Mouse (Mus musculus): ENCODE results near the gene Ttc7. TPM values are rescaled to one million over a fixed set of nuclear protein-coding genes. Genes with fewer than 3 reads are reported as not detected.

The Ttc7 gene
- polyA plus RNA-seq, 1 experiment from 2014 or later, result 61.6 TPM

- peaks cover 4% of the 10 kb centered on the region; the same call in 1 of the 2 replicates for H3K36me3 ChIP-seq (ENCODE audit: inconsistent target)
- no peak overlapping the region for H3K4me3 ChIP-seq (ENCODE audit: inconsistent target)
- H3K27ac ChIP-seq, result peak overlapping the region; percentile 74
- H3K79me2 ChIP-seq (ENCODE audit: inconsistent target), result no peaks in the 10 kb centered on the region
- 75% methylated on average over 10 of the region's 10 CpGs for WGBS (ENCODE audit: missing documents)
Observed at GRCm38 (mm10) chr17:87379821-87380220, 97.1 kb downstream of the Ttc7 start.

DNA sequence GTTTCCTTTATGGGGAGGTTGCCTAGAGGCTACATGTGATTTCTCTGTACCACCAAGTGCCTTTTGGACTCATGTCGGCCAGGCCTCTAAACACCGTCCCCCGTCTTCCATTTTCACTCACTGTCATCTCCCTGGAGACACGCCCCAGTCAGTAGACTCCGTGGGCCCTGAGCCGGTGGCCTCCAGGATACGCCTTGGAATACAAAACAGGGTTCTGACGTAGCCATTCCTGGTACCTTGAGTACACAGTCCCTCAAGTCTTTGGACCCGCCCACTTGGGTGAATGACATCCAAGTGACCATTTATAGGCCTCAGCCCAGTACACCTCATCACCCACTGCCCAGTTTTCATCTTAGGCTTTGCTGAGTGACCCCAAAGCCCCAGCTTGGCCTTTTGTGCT, 98.0 kb downstream of the Ttc7 start:
- Histone ChIP-seq H3K27ac (no peak overlapping the region), H3K36me3 (ENCODE audit: inconsistent target) (peaks cover 4% of the 10 kb centered on the region; the same call in 1 of the 2 replicates), H3K4me3 (ENCODE audit: inconsistent target) (no peak overlapping the region), H3K79me2 (ENCODE audit: inconsistent target) (no peaks in the 10 kb centered on the region)
- WGBS (ENCODE audit: missing documents), result 94% methylated on average over 6 of the region's 9 CpGs

- Histone ChIP-seq H3K27ac (no peak overlapping the region), H3K36me3 (ENCODE audit: inconsistent target) (no peaks in the 10 kb centered on the region), H3K79me2 (ENCODE audit: inconsistent target) (no peaks in the 10 kb centered on the region), H3K4me3 (ENCODE audit: inconsistent target) (no peak overlapping the region)
- WGBS (ENCODE audit: missing documents), result 82% methylated on average over 3 of the region's 3 CpGs
Observed at GRCm38 (mm10) chr17:87385835-87386234, 103.1 kb downstream of the Ttc7 start.

DNA sequence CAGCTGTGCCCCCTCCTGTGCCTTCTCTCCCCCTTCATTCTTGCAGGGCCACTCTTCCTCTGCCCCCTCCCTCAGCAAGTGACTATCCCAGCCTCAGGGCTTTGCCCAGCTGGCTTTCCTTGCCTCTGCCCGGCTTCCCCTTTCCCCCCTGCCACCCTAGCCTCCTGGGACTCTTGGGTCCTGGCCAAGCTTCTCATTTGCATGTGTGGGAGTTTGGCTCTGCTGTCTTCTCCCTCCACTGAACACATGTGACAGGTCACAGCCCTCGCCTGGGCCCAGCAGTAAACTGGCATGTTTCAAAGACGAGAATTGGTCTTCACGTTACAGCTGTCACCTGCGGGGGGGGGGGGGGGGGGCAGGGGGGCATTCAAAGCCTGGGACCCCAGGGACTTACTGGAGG, 104.4 kb downstream of the Ttc7 start:
- Histone ChIP-seq H3K79me2 (ENCODE audit: inconsistent target) (no peaks in the 10 kb centered on the region), H3K27ac (no peak overlapping the region), H3K36me3 (ENCODE audit: inconsistent target) (no peaks in the 10 kb centered on the region), H3K4me3 (ENCODE audit: inconsistent target) (no peak overlapping the region)
- WGBS (ENCODE audit: missing documents), result 13% methylated on average over 3 of the region's 5 CpGs

DNA sequence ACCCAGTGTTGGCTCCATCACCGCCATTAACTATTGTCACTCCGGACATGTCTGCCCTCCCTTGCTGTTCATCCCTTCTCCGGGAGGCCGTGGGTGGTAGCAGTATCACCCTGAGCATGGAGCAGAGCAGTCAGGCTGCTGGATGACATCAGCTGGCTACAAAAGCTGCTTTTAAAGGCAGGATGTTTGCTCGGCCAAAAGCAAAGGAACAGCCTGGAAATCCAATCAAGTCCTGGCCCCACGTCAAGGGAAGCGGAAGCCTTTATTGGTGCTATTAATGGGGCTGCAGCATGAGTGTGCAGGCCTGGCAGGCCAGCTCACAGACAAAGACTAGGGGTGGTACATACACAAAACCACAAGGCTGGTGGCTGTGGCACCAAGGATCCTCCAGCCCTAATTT, 108.6 kb downstream of the Ttc7 start:
- H3K79me2 ChIP-seq (ENCODE audit: inconsistent target), result no peaks in the 10 kb centered on the region
- no peak overlapping the region for H3K4me3 ChIP-seq (ENCODE audit: inconsistent target)
- WGBS (ENCODE audit: missing documents), result 87% methylated on average over 7 of the region's 7 CpGs
- peak overlapping the region; percentile 15 for H3K27ac ChIP-seq
- no peaks in the 10 kb centered on the region for H3K36me3 ChIP-seq (ENCODE audit: inconsistent target)

DNA sequence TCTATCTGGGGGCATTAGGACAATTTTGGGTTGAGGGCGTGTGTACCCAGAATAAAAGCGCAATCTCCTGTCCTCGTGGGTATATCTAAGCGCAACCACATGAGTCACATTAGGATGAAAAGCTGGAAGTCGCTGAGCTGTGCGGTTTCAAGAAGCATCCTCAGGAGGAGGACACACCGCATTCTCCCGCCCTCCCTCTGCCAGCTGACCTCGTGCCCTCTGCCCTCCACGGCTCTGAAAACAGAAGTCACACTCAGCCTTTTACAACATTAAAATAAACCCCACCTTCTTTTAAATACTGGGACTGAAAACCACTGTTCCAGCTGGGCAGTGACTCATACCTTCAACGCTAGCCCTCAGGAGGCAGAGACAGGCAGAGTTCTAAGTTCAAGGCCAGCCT, 114.4 kb downstream of the Ttc7 start:
- WGBS (ENCODE audit: missing documents), result 40% methylated on average over 11 of the region's 11 CpGs
- Histone ChIP-seq H3K4me3 (ENCODE audit: inconsistent target) (no peak overlapping the region), H3K27ac (0 out of 2 replicates have a peak overlapping the region, but pooled peaks have one; percentile 21), H3K36me3 (ENCODE audit: inconsistent target) (no peaks in the 10 kb centered on the region), H3K79me2 (ENCODE audit: inconsistent target) (no peaks in the 10 kb centered on the region)

- Histone ChIP-seq H3K79me2 (ENCODE audit: inconsistent target) (no peaks in the 10 kb centered on the region), H3K27ac (no peak overlapping the region), H3K4me3 (ENCODE audit: inconsistent target) (no peak overlapping the region), H3K36me3 (ENCODE audit: inconsistent target) (no peaks in the 10 kb centered on the region)
- 77% methylated on average over 11 of the region's 11 CpGs for WGBS (ENCODE audit: missing documents)
Observed at GRCm38 (mm10) chr17:87402444-87402843, 119.8 kb downstream of the Ttc7 start.

DNA sequence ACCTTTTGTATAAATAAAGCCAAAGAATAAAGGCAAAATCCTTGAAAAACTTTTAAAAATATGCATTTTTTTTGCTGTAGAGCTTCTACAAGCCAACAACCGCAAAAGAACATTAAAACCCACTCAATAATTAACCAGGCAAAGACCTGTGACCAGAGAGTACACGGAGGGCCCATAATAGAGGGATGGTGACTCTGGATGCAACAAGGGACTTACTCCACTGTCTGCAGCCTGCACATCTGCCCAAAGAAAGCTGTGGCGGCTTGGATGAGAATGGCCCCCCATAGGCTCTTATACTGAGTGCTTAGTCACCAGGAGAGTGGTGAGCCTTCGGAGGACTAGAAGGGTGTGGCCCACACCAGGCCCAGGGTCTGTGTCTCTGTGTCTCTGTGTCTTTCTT, 120.8 kb downstream of the Ttc7 start:
- 94% methylated on average over 4 of the region's 4 CpGs for WGBS (ENCODE audit: missing documents)
- Histone ChIP-seq H3K79me2 (ENCODE audit: inconsistent target) (no peaks in the 10 kb centered on the region), H3K4me3 (ENCODE audit: inconsistent target) (no peak overlapping the region), H3K36me3 (ENCODE audit: inconsistent target) (no peaks in the 10 kb centered on the region), H3K27ac (no peak overlapping the region)

DNA sequence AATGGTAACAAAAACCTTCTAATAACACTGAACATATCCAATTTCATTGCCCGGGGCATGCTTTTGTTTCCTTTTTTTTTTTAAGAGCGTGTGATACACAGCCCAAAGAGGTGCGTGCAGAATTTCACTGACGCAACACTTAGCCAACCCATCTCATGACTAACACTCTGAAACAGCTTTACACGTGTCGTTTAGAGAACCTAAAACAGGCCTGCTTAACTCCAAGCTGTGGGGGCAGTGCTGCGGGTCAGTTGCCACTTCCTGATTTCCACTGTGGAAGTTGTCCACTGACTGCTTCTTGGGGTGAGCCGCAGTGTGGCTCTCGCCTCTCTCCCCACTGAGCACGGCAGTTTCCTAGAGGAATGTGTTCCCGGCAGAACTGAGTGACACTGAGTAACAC, 122.9 kb downstream of the Ttc7 start:
- no peaks in the 10 kb centered on the region for H3K79me2 ChIP-seq (ENCODE audit: inconsistent target)
- WGBS (ENCODE audit: missing documents), result under 1% methylated on average over 11 of the region's 11 CpGs
- H3K36me3 ChIP-seq (ENCODE audit: inconsistent target), result no peaks in the 10 kb centered on the region
- H3K27ac ChIP-seq, result peak overlapping the region; percentile 86
- no peak overlapping the region for H3K4me3 ChIP-seq (ENCODE audit: inconsistent target)

DNA sequence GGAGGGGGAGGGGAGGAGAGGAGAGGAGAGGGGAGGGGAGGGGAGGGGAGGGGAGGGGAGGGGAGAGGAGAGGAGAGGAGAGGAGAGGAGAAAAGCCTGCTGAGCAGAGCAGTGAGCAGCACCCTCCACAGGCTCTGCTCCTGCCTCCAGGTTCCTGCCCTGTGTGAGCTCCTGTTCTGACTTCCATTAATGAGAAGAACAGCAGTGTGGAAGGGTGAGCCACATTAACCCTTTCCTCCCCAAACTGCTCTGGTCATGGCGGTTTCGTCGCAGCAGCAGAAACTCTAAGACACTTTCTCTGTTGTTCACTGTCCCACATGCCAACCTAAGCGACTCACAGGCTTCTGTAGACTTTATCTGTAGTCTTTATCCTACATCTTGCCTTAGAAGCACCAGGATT, 124.0 kb downstream of the Ttc7 start:
- Histone ChIP-seq H3K79me2 (ENCODE audit: inconsistent target) (no peaks in the 10 kb centered on the region), H3K27ac (no peak overlapping the region), H3K4me3 (ENCODE audit: inconsistent target) (no peak overlapping the region), H3K36me3 (ENCODE audit: inconsistent target) (no peaks in the 10 kb centered on the region)
- WGBS (ENCODE audit: missing documents), result 88% methylated on average over 4 of the region's 4 CpGs

- H3K4me3 ChIP-seq (ENCODE audit: inconsistent target), result no peak overlapping the region
- H3K36me3 ChIP-seq (ENCODE audit: inconsistent target), result no peaks in the 10 kb centered on the region
- WGBS (ENCODE audit: missing documents), result 95% methylated on average over 7 of the region's 7 CpGs
- H3K79me2 ChIP-seq (ENCODE audit: inconsistent target), result no peaks in the 10 kb centered on the region
- H3K27ac ChIP-seq, result no peak overlapping the region
Observed at GRCm38 (mm10) chr17:87418082-87418481, 135.4 kb downstream of the Ttc7 start.

GRCm38 (mm10) chr17:87427511-87427910, 144.8 kb downstream of the Ttc7 start, which contains the start of gene Stpg4:
TSS of gene Stpg4 (minus strand) at chr17:87427741.
- Histone ChIP-seq H3K27ac (no peak within 1 kb of the TSS), H3K36me3 (ENCODE audit: inconsistent target) (peaks cover 3% of the 10 kb centered on the region), H3K79me2 (ENCODE audit: inconsistent target) (no peaks in the 10 kb centered on the region), H3K4me3 (ENCODE audit: inconsistent target) (no peak within 1 kb of the TSS)
- WGBS (ENCODE audit: missing documents), result 98% methylated on average over 22 of the region's 24 CpGs

DNA sequence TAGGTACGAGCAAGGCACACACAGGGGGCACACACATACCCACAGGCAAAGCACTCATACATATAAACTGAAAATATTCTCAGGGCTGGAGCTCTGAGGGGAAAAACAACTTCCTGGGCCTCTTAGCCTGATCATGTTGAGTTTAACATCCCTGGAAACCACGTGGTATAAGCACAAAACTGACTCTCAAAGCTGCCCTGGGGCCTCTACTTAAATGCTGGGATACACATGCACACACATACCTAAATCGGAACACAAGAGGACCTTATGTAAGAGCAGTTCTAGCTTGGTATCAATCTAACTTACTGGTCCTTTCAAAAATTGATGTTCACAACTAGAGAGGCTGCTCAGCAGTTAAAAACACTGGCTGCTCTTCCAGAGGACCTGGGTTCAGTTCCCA, 146.7 kb downstream of the Ttc7 start:
- WGBS (ENCODE audit: missing documents), result 91% methylated on average over 3 of the region's 3 CpGs
- H3K27ac ChIP-seq, result no peak overlapping the region
- no peak overlapping the region for H3K4me3 ChIP-seq (ENCODE audit: inconsistent target)
- no peaks in the 10 kb centered on the region for H3K79me2 ChIP-seq (ENCODE audit: inconsistent target)
- H3K36me3 ChIP-seq (ENCODE audit: inconsistent target), result peaks cover 22% of the 10 kb centered on the region
